Mouse (Mus musculus): ENCODE results near the gene Ep300.

Gene Ep300

DNA sequence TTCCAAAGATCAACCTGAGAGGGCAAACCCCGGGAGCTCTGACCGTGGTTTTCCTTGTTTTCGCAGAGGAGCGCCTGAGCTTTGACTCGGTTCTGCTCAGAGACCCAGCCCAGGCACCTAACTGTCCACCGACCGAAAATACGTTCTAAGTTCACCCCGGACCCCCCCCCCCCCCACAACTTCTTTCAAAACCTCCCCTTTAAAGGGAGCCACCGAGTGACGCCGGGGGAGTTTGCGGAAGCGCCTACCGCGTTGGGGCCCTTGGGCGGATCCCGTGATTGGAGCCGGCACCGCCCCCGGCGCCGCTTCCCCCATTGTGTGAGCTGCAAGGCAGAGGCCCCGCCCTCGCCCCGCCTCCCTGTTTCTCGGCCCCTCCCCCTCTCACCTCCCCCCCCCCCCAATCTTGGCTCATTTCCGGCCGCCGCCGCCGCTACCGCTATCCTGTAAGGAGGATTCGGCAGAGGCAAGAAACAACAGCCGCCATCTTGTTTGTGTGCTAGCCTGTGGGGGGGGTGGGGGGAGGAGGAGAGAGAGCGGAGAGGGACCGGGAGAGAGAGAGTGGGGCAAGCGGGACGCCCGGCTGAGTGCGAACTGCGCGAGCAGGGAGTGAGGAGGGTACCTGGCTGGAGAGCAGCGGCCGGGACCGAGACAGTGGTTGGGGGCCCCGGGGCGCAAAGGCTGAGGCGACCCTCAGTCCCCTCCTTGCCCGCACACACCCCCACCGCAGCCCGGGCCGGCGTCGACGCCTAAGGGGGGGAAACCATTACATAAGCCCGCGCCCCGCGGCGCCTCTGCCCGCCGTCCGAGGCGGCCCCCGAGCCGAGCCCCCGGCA lies at the start of gene Ep300:
TSS of gene Ep300 (plus strand) at position 439 of the 833 bp plus-strand sequence.
- DNase-seq = peak; percentile 97

DNA sequence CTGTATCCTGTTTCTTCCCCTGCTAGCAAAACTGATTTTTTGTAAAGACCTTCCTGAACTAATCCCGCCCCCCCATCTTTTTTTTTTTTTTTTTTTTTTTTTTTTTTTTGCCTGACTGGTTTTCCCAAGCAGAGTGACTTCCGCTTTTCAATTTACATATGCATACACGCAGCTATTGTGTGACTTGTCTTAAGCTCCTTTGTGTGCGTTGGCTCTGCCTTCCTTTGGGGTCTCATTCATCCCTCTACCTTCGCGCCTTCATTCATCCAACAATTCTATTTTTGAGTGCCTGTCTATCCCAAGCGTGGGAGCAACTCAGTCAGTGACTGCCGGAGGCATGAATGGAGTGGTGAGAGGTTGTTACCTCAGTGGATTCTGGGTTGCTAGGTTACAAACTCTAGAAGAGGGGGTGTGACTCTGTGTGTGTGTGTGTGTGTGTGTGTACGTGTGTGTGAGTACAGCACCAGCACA lies 49.2 kb upstream of the Ep300 start:
- DNase-seq = no peak

DNA sequence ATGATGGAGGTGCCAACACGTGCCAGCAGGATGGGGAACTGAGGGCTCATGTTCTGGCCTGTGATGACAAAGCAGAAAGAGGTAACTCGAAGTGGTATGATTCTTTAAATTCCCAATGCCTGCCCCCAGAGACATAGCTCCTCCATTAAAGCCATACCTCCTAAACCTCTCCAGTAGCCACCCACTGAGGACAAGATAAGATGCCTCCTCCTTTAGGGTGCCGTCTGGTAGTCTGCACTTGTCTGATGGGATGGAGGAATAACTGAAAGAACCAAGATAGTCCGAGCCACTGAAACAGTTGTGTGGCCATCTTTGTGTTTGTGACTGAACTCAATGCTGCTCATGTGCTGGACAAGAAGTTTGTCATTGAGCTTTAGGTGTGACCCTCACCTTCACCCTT lies 47.0 kb upstream of the Ep300 start:
- no peak for DNase-seq

DNA sequence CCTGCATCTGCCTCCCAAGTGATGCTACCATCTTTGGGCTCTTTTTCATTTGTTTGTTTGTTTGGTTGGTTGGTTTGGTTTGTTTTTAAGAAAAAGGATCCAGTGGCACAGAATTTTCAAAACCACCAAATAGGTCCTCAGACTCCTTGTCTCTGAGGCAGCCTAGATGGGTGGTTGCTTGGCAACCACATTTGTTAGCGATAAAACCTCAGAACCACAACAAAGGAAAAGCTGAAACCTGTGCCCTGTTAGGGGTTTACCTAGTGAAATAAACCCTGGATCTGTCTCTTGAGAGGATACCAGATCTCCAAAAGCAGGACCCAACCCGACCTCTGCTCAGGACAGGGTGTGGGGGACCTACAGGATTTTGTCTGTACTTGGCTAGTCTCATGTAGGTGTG lies 45.6 kb upstream of the Ep300 start:
- DNase-seq = no peak

DNA sequence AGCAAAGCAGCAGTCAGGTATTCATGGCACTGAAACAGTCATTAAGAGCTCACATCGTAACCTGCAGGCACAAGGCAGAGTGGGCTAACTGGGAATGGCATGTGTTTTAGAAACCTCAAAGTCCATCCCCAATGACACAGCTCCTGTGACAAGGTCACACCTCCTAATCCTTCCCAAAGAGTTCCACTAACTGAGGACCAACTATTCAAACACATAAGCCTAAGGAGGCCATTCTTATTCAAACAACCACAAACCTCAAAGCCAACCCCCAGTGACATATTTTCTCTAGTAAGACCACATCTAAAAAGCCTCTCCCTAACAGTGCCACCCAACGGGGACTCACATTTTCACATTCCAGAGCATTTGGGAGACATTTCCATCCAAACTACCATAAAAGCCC lies 40.2 kb upstream of the Ep300 start:
- DNase-seq = no peak

DNA sequence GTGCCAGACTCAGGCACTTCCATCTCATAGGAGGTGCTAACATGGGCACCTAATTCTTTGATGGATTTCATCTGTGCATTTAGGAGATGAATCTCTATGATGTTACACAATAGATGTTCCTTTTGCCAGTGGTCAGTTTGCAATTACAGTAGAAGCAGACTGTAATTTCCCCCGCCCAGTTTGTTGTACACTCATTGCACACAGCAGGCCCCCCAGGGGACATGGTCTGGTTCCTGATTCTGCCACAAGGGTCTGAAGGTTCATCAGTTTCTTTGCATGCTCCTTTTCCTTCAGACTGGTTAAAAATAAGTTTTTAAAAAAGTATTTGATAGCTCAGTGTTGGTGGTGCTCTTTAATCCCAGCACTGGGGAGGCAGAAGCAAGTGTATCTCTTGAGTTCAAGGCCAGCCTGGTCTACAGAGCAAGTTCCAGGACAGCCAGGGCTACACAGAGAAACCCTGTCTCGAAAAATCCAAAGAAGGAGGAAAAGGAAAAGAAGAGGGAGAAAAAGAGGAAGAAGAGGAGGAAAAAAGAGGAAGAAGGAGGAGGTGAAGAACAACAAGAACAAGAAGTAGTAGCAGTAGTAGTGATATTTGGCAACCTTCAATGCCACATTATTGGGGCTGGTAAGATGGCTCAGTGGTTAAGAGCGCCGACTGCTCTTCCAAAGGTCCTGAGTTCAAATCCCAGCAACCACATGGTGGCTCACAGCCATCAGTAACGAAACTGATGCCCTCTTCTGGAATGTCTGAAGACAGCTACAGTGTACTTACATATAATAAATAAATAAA lies 39.6 kb upstream of the Ep300 start:
- DNase-seq = no peak

DNA sequence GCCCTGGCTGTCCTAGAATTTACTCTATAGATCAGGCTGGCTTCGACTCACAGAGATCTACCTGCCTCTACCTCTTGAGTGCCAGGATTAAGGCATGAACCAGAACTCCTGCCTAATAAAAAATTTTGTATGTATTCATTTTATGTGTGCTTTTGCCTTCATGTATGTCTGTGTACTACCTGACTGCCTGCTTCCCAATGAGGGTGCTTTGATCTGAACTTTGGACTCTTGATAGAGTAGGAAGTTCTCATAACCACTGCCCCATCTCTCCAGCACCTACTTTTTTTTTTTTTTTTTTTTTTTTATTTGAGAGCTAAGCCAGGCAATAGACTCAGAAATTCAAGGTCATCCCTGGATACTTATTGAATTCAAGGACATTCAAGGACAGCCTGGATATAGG lies 31.7 kb upstream of the Ep300 start:
- DNase-seq = no peak

DNA sequence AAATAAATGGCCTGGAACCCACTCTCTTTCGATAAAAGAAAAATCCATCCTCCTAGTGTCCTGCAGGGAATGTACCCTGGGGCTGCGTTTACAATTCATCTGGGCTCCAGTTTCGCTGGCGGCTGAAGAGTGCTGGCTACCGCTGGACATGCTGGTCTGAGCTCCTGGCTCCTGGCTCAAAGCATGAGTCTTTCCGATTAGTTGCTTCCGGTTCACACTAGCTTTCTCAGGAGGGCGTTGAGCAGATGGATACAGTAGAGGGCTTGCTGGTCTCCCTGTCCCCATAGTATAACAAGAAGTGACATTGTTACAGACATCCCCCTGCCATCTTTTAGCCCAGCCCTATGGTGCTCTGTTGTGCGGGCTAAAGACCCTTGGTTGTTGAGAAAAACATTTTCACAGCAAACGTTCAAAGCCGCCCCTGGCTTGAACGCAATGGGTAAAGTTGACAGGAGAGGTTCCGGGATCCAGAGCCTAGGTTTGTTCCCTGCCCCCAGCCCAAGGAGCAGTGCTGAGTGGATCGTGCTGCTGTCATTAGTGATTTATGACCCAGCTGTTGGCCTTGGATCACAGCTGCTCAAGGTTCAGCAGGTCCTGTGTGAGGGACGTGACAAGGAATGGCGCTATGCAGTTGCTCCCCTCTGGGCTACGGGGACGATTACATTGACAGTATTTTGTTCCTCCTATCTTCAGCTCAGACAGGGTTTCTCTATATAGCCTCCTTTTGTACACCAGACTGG lies 30.4 kb upstream of the Ep300 start:
- peak; percentile 77 for DNase-seq

DNA sequence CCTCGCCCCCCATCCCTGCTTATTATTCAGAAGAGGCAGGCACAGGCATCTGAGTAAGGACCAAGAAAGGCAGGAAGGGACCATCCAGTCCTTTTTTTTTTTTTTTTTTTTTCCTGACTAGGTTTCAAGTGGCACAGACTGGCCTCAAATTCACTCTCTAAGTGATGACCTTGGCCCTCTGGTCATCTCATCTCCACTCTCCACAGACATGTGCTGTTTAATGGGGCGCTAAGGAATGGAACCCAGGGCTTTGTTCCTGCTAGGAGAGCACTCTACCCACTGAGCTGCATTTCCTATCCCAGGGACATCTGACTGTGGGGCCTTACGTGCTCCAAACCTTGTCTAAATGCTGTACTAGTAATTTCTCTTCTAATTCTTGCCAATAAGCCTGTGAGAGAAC lies 29.2 kb upstream of the Ep300 start:
- DNase-seq = no peak

DNA sequence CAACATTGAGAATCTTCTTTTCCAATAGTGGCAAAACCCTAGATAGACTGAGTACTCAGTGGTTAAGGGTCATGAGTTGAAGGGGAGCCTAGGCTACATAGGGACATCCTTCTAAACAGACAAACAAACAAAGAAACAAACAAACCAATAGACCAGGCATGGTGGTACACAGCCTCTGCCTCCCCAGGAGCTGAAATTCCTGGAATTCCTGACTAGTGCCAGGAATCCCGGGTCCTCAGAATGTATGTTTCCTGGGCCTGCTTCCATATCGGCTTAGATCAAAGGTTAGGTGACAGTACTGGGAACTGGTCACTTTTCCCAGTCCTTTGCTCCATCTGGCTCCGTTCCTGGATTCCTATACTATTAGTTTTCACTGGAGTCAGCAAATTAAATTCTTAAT lies 23.6 kb upstream of the Ep300 start:
- DNase-seq = no peak

DNA sequence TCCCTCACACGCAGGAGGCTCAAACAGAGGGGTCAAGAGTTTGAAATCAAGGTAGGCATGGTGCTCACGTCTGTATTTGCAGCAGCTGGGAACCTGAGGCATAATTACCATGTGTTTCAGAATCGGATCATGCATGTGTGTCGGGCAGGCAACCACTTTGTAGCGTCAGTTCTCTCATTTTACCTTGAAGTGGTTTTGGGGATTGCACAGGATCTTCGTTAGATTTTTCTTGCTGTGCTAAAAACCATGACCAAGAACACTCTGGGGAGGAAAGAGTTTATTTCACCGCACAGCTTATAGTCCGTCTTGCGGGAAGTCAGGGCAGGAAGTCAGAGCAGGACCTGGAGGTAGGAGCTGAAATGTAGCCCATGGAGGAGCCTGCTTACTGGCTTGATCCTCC lies 23.2 kb upstream of the Ep300 start:
- DNase-seq = no peak

DNA sequence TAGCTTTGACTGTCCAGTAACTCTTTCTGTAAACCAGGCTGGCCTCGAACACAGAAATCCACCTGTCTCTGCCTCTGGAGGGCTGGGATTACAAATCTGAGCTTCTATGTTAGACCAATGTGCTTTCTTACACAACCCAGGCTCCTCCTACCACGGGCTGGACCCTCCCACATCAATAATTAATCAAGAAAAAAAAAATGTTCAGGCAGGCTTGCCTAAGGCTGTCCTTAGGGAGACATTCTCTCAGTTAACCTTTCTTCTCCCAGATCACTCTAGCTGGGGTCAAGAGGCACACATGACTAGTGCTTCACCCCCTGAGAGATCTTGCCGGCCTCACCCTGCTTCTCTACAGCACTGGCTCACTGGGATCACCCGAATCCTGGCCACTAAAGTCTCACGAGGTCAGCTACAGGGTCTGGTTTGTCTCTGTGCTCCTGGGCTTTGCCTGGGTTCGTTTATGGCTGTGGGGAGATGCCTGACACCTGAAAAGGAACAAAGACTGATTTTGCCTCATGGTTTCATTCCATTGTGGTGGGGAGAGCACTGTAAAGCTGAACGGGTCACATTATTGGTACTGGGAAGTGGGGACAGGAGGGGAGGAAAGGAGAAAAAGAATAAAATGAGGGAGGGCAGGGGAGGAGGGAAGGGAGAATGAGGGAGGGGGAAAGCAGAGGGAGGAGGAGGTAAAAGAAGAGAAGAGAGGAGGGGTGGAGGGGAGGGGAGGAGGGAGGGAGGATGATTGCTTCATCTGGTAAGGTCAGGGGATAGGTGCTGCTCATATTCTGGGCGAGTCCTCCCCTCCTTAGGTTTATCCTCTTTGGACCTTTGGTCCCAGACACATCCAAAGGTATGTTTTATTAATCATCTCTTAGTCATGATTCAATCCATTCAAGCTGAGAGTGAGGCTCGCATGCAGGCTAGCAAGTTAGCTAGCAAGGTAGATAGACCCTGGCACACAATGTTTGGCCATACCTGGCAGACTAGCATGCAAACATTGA lies 22.4 kb upstream of the Ep300 start:
- DNase-seq = peak; percentile 93

DNA sequence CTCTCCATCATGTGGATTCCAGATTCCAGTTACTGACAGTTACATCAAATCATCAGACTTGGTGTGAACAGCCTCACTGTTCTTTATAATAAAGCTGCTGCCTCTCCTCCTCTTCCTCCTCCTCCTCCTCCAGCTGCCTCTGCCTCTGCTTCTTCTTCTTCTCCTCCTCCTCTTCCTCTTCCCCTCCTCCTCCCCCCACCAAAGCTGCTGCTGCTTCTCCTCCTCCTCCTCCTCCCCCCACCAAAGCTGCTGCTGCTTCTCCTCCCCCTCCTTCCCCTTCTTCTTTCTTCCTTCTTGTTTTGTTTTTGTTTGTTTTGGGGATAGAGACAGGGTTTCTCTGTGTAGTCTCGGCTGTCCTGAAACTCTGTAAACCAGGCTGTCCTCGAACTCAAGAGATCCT lies 17.1 kb upstream of the Ep300 start:
- DNase-seq = no peak

DNA sequence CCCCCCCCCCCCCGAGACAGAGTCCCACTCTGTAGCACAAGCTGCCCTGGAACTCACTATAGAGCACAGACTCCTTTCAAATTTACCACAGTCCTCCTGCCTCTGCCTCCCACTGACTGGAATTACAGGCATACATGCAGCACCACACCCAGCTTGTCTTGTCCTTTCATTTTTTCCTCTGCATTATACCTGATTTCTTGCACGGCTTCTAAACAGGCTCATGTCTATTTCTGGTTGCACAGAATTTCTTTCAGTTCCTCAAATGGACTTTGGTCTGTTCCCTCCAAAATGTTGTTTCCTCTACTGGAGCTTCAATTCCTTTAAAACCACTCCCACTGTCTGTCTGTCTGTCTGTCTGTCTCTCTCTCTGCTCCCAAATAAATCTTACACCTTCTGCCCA lies 16.6 kb upstream of the Ep300 start:
- no peak for DNase-seq

DNA sequence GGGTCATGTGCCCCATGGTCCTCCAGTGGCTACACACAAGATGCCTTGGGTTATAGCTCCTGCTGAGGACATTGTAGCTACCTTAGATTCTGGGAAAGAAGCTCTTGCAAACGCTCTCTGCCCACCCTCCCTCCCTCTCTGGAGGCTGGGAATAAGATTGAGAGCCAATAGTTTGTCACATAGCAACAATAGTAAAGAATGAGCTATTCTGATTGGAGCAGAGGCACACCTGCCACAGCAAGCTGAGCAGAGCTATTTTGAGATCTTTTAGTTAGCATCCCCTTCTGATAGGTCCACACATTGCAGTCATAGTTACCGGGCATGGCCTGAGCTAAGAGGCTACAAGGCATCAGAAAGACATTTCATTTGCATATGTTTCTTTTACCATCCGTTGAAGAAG lies 8.2 kb upstream of the Ep300 start:
- DNase-seq = no peak

DNA sequence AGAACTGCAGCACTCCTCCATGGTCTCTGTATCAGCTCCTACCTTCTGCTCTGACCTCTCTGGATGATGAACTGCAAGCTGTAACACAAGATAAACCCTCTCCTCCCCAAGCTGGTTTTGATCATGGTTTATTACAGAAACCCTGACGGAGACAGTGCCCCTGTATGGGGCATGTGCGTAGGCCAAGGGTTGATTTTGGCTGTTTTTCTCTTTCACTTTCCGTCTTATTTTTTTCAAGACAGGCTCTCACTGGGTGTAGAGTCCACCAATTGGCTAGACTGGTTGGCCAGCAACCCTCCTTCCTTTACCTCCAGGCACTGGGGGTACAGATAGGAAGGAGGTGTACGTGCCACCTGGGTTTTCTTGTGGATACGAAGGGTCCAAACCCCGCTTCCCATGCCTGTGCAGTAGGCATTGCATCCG lies 7.4 kb upstream of the Ep300 start:
- no peak for DNase-seq

DNA sequence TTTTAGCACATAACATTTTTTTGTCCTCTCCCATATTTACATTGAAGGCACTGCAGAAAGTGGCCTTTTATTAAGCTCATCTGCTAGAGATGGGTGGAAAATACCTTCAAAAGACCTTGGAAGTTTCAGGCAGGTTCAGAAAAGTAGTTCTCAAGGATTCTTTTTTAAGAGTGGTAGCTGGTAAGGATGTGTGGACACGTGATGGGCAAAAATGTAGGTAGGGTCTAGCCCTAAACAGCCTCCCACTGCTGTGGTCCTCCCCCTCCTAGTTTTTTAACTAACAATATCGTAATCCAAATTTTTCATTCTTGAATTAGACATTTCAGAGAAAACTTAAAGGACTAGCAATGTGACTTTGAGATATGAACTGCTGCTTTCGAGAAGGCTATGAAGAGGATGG lies 685 bp upstream of the Ep300 start:
- no peak for DNase-seq

DNA sequence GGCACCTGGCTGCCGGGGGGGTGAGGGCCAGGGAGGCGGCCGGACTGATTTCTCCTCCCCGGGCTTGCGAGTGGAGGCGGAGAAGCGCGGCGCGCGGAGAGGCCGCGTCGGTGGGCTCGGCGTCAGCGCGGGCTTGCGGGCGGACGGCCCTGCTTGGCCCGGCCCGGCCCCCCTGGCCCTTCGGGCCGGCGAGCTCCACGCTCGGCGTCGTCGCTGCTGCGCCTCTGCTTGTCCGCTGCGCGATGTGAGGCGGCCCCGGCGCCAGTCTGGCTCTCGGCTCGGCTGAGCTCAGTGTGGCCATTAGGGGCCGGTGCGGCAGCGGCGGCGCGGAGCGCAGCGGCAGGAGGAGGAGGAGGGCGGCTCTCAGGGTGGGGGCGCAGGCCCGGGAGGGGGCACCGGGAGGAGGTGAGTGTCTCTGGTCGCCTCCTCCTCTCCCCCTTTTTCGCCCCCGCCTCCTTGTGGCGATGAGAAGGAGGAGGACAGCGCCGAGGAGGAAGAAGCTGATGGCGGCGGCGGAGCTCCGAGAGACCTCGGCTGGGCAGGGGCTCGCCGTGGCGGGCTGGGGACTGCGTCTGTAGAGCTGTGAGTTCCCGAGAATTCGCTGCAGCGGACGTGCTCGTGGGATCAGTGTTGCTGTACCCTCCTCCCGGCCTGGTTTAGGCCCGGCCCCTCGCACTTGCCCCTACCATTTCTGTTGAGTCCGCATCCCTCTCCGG lies 753 bp downstream of the Ep300 start:
- DNase-seq = peak; percentile 86

DNA sequence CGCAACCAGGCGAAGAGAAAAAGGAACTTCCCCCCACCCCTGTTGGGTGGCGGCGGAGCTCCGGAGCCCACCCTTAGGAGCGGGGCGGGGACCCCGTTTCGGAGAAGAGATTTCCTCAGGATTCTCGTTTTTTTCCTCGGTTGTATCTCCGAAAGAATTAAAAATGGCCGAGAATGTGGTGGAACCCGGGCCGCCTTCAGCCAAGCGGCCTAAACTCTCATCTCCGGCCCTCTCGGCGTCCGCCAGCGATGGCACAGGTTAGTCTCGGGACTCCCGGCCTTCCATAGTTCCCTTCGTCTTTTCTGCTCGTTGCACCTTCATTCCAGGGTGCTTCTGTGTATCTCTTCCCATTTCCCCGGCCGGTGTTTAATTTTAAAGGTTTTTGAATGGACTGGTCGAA lies 1.3 kb downstream of the Ep300 start:
- no peak for DNase-seq

DNA sequence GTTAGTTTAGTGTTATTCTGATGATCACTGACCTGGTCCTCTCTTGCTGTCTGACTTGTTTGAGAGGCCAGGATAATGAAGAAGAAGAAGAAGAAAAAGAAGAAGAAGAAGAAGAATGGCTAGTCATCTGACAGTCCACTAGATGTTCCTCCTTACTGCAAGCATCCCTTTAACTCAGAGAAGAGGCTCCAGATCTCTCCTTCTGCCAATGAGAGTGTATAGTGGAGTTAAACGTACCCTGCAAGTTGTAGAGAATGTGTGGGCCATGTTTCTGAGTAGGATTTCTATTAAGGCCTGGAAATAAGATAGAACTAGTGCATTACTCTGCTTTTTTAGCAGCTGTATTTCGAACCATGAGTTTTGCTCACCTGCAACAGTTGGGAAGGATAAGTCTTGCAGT lies 2.5 kb downstream of the Ep300 start:
- DNase-seq = no peak

DNA sequence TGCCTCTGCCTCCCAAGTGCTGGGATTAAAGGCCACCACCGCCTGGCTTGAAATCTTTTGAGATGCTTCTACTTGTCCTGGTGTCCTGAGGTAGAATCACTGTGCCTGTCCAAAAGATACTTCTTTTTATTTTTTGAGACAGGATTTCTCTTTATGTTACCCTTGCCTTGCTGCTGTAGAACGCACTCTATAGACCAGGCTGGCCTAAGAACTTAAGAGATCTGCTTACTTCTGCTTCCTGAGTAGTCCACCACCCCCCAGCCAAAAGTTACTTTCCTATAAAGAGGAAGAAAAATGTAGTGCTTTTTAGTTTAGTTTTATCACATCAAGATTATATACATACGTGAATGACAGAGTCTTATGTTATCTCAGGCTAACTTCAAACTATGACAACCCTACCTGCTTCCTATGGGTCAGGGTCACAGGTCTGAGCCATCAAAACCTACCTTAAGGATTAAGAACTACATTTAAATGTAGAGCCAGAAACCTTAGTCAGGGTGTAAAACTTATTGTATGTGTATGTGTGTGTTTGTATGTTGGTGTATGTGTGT lies 9.1 kb downstream of the Ep300 start:
- DNase-seq = no peak
